Mouse (Mus musculus): ENCODE data around the gene Lasp1.

The Lasp1 gene

GRCm38 (mm10) chr11:97797369-97798082, 1.3 kb upstream of the Lasp1 start:
- WGBS: 55% methylated on average over 15 of the region's 15 CpGs

GRCm38 (mm10) chr11:97798083-97798435, 741 bp upstream of the Lasp1 start:
- WGBS: 51% methylated on average over 8 of the region's 8 CpGs

- WGBS: under 1% methylated on average over 70 of the region's 71 CpGs
These were observed 570 bp downstream of the Lasp1 start for GRCm38 (mm10) chr11:97799146-97799993.

DNA sequence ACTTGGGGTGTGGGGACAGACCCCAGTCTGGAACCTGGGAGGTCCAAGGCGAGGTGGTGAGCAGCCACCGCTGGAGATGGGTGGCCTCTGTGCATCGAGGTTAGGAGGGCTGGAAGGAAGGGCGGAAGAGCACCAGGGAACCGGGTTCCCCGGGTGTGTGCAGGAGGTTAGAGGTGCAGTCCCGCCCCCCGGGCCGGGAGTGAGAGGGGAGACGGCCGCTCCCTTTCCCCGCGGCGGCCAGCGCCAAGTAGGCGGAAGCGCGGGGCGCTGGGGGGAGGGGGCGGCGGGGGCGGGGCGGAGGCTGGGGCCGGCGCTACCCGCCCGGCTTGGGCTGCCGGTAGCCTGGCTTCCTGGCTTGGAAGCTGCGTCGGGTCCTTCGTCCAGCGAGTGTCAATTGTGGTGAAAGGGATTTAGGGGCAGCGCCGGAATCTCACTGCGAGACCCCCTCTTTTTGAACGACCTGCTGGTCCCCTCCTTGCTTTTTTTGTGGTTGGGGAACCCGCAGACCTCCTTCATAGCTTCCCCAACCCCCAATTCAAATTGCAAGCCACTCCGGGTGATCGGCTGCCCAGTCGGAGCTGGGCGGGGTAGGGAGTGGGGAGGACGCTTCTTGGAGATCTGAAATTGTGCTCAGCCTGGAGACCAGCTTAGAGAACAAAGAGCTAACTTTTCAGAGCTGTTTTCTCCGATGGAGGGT, 1.3 kb downstream of the Lasp1 start:
- WGBS: under 1% methylated on average over 25 of the region's 43 CpGs

DNA sequence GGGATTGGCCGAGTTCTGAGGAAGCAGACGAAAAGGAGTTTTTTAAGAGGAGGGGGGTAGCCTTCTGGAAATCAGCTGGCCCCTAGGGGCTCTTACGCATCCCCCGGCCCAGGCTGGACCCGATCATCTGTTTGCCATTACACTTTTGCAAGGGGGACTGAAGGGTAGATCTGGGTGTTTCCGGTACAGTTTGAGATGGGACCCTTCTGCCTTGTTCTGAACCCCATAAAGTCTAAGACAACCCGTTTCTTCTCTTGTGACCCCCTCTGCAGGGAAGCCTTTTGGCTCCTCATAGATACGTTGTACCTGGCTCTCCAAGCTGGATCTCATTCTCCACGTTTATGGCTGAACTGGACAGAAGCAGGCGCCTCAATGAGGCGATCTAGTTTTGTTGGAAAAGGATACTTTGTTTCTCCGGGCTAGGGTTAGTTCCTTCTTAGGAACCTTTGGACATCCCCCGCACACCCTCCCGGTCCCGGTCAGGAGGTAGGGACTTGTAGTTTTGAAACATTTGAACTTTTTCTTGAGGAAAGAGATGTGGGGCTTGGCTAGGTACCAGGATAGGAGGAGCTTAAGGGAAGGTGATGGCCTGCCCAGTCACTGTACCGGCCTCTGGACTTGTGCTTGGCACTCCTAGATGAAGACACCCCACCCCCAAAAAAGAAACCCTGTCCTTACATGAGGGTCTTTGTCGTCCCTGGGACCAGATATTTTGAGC, 2.0 kb downstream of the Lasp1 start:
- WGBS: 2% methylated on average over 17 of the region's 17 CpGs

DNA sequence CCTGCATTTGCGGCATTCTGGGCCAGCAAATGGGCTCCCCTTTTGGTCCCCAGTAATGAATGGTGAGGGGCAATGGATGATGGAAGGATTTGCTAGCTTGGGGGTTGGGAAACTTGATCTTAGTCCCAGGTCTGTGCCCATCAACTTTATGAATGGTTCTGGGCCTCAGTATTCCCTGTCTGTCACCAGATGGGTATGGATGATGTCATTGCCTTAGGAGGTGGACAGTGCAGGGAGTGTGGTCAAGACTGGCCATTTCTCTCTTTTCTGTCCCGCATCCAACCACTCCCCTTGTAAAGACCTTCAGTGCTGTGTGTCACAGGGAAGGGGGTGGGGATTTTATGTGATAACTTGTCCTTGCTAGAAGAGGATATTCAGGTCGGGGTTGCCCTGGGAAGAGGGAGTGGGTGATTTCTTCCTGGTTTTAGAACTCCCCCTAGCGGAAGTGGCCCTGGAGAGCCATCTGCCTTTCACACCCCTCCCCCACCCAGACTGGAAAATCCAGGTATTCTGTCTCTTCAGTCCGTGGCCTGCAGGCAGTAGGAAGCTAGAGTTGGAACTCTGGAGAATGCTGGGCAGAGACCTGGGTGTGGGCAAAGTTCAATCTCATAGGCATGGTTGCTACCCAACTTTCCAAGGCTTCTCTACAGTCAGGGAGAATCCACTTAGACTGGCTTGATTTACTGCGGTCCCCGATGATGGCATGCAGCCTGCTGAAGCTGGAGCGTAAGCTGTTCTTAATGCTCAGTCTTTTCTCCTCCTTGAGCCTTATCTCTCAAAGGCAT, 2.8 kb downstream of the Lasp1 start:
- whole genome bisulfite sequencing: 13% methylated on average over 8 of the region's 8 CpGs

DNA sequence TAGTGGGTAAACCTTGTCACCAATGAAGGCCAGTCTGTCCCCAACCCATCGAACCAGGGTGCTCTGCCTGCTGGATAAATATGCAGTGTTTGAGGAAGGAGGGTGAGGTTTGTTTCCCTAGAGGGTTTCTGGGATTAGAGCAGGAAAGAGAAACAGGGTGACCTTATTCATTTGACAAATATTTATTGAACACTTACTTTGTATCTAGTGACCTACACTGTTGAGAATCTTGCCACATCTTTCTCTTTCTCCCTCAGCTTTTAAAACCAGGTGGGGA, 3.3 kb downstream of the Lasp1 start:
- 17% methylated on average over 1 of the region's 1 CpGs for WGBS

- WGBS: 18% methylated on average over 6 of the region's 6 CpGs
These were observed 3.7 kb downstream of the Lasp1 start for GRCm38 (mm10) chr11:97802495-97802894.

DNA sequence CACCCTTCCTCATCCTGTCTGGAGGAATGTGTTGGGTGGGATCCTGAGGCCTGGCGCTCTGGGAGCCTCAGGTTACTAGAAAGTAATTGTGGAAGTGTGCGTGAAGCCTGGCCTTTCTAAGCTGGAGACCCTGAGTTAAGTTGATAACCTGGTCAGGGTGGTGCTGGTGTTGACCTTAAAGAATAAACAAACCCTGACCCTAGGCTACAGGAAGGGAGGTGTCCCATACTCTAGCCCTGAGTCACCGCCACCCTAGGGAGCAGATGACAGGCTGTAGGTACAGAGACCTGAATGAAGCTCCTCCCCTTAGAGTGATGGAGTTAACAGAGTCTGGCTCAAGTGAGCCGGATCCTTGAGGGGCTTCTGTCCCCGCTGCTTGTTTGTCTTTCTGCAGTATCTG, 5.0 kb downstream of the Lasp1 start:
- WGBS: 71% methylated on average over 5 of the region's 5 CpGs

GRCm38 (mm10) chr11:97804841-97805661, 6.3 kb downstream of the Lasp1 start:
- 15% methylated on average over 9 of the region's 9 CpGs for WGBS

- WGBS: 19% methylated on average over 15 of the region's 15 CpGs
These were observed 7.1 kb downstream of the Lasp1 start for GRCm38 (mm10) chr11:97805662-97806612.

- whole genome bisulfite sequencing: 69% methylated on average over 7 of the region's 7 CpGs
These were observed 7.8 kb downstream of the Lasp1 start for GRCm38 (mm10) chr11:97806613-97806964.

DNA sequence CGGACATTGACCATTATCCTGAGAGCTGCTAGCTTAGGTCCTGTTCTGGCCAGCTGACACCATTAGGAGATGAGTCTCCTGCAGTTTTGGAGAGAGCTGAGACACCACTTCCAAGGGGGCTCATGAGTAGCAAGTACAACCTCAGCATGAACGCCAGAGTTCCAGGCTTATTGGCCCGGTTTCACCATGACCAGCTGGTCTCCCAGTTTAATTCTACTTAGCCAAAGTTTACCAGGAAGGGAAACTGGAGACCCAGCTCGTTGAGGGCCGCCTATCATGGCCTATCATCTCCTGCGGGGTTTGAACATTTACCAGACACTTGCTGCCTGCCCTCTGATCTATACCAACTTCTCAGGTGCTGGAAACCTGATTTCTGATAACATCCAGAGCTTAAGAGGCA, 8.8 kb downstream of the Lasp1 start:
- 36% methylated on average over 6 of the region's 6 CpGs for WGBS

- 23% methylated on average over 2 of the region's 2 CpGs for WGBS
These were observed 9.3 kb downstream of the Lasp1 start for GRCm38 (mm10) chr11:97808093-97808492.

DNA sequence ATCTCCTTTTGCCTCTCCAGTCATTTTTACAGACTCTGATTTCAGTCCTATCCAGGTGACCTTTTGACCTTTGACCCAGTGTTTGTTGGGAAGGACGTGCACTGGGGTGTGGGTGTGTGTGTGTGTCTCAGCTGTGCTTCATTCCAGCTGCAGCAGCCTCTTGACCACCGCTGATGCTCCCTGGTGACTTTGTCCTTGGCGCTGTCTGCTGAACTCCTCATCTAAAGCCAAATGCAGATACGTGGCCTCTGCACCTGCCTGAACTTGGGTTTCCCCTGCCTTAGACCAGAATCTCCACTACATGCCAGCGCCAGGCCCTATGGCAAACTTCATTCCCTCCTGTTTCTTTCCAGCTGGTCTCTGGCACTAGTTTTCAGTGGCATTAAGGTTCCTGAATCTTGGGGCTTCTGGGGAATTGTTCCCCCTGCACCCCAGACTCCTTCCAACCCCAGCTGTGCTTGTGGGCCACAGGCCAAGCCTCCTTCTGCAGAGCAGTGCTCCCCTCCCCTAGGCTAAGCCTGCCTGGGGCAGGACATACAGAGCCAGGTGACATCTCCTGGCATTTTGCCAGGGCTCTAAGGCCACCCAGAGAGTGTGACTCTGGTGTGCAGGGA, 9.9 kb downstream of the Lasp1 start:
- 48% methylated on average over 5 of the region's 5 CpGs for WGBS

DNA sequence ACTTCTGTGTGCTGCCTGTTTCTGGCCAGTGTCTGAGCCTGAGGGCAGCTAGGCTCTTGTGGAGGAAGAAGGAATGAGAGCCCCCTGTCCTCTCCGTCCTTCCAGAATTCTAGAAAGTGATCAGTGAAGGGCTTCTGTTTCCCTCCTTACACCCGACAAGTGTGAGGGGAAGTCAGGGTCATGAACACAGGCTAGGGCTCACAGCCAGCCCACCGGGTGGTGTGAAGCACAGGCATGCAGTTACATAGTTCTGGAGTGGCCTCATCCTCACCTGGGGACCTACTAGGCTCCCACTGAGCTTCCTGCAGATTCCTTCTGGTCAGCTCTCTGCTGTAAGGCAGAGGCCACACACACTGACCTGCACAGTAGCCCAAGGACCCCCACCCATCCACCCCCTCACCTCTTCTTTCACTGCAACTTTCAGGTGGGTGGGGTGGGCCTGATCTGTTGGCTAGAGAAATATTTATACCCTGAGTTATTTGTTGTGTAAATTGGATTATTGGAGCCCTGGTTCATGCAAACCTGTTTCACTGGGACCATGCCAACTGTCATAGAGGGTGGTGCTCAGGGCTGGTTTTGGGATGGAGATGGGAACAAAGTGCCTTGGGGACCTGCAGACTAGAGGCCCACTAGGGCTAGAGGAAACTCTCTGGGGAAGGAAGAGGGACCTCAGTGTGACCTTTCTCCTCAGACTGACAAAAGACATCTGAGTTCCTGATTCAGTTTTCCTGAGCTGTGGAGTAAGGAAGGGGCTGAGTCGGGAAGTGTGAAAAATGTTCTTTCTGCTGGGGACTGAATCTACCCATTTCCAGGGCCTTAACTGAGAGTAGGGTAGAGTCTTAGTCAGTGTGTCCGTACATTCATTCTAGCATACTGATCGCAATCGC, 10.7 kb downstream of the Lasp1 start:
- 58% methylated on average over 7 of the region's 7 CpGs for WGBS

DNA sequence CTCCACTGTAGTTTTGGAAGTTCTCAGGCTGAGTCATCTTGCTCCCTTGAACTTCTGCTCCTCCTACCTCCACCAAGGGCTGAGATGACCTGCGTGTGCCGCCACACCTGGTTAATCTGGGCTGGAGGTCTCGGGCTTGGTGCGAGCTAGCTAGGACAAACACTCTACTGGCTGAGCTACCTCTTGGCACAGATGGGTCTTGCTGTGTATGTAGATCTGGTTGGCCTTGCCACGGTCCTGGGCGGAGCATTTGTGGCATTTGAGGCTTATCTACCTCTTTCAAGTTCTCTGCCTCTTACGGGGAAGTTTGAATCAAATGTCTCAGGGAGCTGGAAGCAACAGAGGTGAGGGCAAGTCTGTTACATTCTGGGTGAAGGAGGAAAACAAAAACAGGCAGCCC, 11.6 kb downstream of the Lasp1 start:
- WGBS: 75% methylated on average over 7 of the region's 7 CpGs

- 44% methylated on average over 3 of the region's 3 CpGs for WGBS
These were observed 12.2 kb downstream of the Lasp1 start for GRCm38 (mm10) chr11:97810970-97811369.
